Mouse (Mus musculus) c-Kit-positive CD71-positive TER-119-positive erythroid progenitor cells, embryonic 14.5 days (primary cell): ENCODE measurements around the gene Zfp791.
"Not testable (repeated sequence)": the region's sequence is repeated elsewhere in the genome, so short reads cannot be mapped to it uniquely, and the experiment has no call there.

Experiments used
- DNase-seq: peaks from one replicate; pipeline ENCODE4 v3.0.0-alpha.2; 2013; ENCODE audit warnings: low spot score

Zfp791 gene

DNA sequence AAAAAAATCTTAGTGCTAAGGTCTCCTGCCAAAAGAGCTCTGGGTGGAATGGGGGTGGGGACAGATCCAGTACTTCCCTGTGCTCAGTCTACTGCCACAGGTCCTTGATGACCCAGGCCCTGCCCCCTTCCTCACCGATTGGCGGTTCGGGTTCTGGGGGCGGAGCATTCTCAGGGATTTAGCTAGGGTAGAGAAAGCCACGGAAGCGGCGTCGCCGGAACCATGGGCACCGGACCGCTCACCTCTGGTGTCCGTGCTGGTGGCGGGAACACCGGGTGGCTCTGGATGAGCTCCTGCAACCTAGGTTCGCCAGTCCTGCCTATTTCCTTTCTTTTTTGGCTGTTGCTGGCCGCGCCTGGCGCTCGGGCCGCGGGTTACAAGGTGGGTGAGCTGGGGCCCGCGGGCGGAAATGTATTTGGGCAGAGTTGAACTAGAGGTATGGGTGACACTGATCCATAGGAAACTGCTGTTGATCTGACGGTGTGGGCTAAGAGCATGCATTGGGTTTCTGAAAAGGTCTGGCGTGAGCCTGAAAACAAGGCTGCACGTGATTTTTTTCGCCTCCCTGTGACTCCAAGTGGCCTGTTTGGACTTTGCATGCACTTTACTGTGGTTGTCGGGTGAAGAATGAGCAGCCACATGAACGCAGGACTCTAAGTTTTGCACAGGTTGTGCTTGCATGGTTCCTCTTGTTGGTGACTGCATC lies 39.6 kb downstream of the Zfp791 start, which contains the start of gene Man2b1:
TSS of gene Man2b1 (plus strand) at position 163 of the 706 bp plus-strand sequence.
- peak; percentile 84 for DNase-seq

GRCm38 (mm10) chr8:85082169-85082568 lies 40.7 kb downstream of the Zfp791 start:
- DNase-seq = not testable (repeated sequence)

DNA sequence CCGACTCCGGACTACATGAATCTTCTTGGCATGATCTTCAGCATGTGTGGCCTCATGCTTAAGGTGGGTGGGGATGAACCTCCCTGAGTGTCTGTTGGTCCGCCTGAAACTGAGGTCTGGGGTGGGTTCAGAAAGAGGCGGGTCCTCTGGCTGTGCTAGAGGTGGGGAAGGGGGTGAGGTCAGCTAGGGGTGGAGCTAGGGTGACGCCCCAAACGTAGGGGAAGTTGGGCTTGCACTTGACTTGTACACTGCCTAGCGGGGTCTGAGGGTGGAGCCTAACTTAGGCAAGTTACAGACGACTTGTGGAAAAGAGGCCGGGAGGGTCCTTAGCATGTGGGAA lies 41.7 kb downstream of the Zfp791 start, which contains the start of gene Wdr83:
TSS of gene Wdr83 (minus strand) at position 91 of the 340 bp plus-strand sequence.
- DNase-seq = peak; percentile 54

- peak; percentile 71 for DNase-seq
Observed at GRCm38 (mm10) chr8:85080532-85081215, 42.2 kb downstream of the Zfp791 start, which contains the start of gene Wdr83os. Gene Wdr83os (plus strand): TSS chr8:85080740.

DNA sequence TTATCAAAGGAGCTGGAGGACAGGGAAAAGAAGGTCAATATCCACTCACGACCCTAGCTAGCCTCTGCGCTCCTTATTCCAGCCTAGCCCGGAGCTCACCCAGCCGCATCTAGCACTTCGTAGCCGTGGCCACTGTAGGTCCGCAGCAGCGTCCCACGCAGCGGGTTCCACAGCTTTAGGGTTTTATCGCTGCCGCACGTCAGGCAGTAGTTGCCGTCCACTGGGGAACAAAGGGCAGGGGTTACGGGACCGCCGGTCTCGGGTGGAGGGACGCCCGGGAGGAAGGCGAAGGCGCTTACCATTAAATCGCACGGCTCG lies 42.7 kb downstream of the Zfp791 start:
- no peak for DNase-seq

DNA sequence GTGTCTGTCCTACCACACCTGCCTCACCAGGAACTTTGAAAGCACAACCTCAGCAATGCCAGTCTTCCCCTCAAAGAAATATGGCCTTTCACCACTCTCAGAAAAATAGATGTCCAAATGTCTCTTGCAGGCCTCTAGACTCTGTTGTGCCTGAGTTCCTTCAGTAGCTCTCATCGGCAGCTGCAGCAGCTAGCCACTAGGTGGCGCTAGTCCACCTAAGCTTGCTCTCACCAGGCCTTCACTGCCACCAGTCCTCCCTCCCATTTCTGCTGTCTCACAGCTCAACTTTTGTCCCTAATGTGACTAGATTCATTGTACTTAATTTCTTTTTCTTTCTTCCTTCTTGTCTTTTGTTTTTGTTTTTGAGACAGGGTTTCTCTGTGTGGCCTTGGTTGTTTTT lies 45.9 kb downstream of the Zfp791 start:
- peak; percentile 85 for DNase-seq

GRCm38 (mm10) chr8:85076001-85076400 lies 46.9 kb downstream of the Zfp791 start:
- DNase-seq = peak; percentile 53

DNA sequence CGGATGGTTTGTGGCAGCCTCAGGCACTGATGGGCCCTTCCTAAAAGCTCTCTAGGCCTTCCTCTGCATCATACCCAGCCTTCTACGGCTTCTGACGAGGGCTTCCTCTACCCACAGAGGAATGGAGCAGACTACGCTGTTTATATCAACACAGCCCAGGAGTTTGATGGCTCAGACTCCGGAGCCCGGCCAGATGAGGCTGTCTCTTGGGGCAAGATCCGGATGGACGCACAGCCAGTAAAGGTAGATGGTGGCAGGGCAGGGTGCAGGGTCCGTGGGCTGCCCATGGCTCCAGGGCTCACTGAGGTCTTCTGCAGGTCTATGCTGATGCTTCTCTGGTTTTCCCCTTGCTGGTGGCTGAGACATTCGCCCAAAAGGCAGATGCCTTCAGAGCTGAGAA lies 48.3 kb downstream of the Zfp791 start:
- no peak for DNase-seq

DNA sequence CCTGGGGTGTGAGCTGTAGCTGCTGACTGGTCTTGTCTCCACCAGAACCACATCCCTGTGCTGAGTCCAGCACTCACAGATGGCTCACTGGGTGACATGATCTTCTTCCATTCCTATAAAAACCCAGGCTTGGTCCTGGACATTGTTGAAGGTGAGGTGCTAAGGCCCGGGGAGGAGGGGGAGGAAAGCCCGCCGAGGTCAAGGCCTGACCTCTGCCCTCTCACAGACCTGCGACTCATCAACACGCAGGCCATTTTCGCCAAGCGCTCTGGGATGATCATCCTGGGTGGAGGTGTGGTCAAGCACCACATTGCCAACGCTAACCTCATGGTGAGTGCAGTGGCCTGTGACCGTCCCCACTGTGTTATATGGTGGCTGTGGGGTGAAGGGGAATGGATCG lies 48.7 kb downstream of the Zfp791 start:
- no peak for DNase-seq

GRCm38 (mm10) chr8:85073041-85073612 lies 49.8 kb downstream of the Zfp791 start:
- no peak for DNase-seq

- no peak for DNase-seq
Observed at GRCm38 (mm10) chr8:85072364-85072929, 50.4 kb downstream of the Zfp791 start.

DNA sequence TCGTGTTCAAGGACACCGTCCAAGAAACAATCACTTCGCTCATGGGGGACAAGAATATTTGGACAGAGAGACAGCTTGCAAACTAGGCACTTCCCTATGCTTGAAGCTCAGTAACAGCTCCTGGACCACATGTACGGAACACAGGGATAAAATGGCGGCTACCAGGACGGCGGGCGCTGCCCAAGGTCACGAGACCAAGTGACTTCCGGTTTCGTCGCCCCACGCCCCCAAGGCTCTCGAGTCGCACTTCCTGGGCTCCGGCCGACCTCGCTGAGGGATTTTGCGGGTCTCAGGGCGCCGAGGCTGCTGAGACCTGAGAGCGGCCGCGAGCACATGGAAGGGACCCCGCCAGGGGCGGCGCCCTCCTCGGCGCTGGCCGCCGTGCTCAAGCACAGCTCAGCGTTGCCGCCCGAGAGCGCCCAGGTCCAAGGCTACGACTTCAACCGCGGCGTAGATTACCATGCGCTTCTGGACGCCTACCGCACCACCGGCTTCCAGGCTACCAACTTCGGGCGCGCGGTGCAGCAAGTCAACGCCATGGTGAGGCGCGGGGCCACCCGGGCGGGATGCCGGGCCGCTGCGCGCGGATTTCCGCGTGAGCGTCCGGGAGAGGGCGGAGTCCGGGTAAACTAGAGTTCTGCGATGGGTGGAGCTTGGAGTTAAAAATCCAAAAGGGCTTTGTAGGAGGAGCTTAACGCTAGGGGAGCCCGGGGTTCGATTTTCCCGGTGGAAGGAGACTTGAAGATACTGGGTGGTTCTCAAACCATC lies 51.2 kb downstream of the Zfp791 start, which contains the start of gene Dhps:
TSS of gene Dhps (plus strand) at position 244 of the 768 bp plus-strand sequence.
- peak; percentile 83 for DNase-seq

DNA sequence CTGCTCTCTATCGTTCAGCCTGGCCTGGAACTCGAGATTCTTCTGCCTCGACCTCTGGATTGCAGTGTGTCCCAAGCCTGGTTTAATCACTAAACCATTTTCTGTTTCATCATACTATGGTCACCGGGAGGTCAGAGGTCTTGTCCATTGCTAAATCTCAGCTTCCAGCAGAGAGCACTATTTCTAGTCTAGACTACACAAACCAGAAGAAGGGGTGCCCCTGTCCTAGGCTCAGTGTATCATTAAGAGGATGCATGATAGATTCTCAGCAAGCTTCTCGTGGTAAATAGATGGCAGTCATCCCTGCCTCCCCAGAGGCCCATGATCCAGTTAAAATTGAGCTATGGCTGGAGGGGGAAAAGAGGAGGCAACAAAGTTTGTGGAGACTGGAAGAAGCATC lies 51.9 kb downstream of the Zfp791 start:
- no peak for DNase-seq

DNA sequence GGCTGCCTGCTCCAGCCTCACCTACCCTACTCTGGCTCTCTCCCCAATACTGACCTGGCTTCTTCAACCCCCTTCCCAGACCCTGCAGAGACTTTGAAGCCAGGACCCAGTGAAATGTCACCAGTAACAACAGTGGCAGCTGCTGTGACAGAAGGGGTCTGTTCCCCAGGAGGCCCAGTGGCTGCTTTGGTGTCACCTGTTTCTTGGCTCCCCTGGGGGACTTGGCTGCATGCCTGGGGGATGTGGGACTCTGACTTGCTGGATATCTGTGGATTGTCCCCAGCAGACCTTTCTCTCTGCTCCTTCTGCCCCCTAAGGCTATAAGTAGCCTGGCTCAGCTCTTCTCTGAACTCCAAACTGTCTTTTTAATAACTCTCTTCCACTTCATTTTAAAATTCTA lies 54.9 kb downstream of the Zfp791 start, which contains the start of gene Gm5741:
TSS of gene Gm5741 (minus strand) at position 1 of the 400 bp plus-strand sequence.
- no peak for DNase-seq

GRCm38 (mm10) chr8:85067155-85067554 lies 55.7 kb downstream of the Zfp791 start:
- no peak for DNase-seq

- DNase-seq = no peak
Observed at GRCm38 (mm10) chr8:85065213-85065612, 57.7 kb downstream of the Zfp791 start.

GRCm38 (mm10) chr8:85062603-85063002 lies 60.3 kb downstream of the Zfp791 start:
- no peak for DNase-seq

- peak; percentile 90 for DNase-seq
Observed at GRCm38 (mm10) chr8:85059879-85060616, 62.8 kb downstream of the Zfp791 start, which contains the start of gene Fbxw9. Gene Fbxw9 (plus strand): TSS chr8:85060055.
